Mouse (Mus musculus) erythroblast, embryonic 14.5 days (primary cell): ENCODE data around the gene Dand5.

Experiments
- GATA1 ChIP-seq: IDR thresholded peaks from 2 replicates; pipeline ENCODE4 v1.6.1; 2012; ENCODE audit warnings: low read length, inconsistent platforms, mixed read lengths
- TAL1 ChIP-seq: IDR thresholded peaks from 3 replicates; pipeline ENCODE4 v1.6.1; 2012; ENCODE audit warnings: low read length, inconsistent platforms, mixed read lengths

DNA sequence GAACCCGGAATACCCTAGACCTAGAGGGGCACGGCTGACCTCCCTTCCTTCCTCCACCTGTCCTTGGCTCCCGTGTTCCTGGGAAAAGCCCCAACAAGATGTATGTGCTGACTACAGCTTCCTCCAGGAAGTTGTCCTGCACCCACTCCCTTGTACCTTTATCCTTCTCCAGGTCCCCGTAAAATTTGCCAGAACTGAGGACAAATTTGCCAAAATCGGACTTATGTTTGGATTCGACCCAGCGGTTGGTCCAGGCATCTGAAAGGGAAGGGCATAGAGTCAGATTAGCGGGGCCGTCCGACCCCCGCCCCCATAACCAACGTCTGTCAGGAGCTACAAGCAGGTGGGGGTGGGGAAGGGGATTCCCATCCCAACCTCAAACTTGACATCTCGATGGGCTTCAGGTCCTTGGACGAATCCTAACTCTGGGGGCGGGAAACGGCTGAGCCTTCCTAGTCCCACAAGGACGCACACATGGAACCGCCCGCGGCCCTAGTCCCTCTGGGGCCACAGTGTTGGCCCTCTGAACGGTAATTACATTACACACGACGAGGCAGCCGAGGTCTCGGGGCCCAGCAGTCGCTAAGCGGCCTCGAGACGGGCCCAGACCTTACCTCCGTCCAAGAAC lies 23.6 kb upstream of the Dand5 start:
- TF ChIP-seq TAL1 (no peak), GATA1 (no peak)
